Mouse (Mus musculus): ENCODE results near the gene Rnf43.

Gene Rnf43

DNA sequence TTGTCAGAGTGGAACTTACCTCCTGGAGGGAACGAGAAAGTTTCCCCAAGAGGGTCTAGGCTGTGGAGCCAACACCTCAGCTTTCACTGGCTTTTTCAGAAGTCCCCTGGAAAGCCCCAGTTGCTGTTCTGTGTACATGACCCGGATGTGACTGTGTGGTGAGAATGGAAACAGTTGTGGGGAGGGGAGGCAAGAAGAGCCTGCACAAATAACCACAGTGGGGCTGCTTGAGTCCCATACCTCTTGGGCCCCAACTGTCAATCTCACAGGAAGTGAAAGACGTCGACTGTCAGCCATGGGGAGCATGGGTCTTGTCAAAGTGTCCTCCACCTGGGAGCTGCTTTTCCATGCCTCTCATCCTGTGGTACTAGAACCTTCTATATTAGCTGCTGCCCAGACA lies 82.4 kb downstream of the Rnf43 start:
- no peak for DNase-seq (ENCODE audit: low read depth, low spot score)

DNA sequence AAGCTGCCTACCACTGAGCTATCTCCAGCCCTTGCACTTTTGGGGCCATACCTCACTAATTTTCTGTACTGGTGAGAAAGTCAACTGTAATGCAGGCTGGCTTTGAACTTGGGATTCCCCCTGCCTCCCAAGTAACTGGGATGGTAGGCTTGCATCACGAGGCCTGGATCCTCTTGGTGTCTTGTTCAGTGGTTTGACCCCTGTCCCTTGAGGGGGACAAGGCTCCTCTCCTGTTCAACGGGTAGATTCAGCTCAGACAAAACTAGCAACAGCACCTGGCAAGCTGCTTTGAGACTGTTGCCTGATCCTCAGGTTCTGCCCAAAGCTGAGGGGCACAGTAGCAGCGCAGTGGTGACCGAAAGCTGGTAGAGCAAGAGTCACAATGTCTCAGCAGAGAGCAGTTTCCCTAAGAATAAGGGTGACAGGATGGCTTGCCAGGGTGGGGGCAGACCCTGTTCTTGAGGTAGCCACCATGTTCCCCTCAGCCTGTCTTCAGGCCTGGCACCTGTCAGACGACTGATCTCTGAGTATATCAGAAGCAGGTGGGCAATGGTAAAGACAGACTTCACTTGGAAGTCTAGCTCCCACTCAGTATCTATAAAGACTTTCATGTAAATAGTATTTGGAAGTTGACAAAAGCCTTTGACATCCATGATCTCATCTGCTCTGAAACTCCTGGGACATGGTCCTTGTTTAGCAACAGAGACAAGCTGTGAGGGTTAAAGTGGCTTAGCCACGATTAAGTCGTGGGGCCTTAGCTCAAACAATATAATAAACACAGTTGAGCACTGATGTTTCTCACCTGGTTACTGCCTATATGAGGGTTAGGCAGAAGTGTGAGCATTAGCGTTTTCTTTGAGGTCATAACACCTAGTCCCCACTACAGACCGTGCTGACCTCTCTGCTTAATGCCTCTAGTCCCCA lies 83.4 kb downstream of the Rnf43 start:
- no peak for DNase-seq (ENCODE audit: low read depth, low spot score)

DNA sequence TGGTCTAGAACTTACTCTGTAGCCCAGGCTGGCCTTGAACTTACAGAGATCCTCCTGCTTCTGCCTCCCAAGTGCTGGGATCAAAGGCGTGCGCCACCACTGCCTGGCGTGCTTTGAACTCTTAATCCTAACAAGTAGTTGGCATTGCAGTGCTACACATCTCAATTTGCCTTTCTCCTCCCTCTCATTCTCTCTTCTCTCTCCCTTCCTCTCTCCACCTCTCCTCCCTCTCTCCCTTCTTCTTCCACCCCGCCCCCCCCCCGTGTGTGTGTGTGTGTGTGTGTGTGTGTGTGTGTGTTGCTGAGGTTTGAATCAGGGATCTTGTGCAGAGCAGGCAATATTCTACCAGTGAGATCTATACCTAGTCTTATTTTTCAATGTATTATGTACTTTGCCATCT lies 84.8 kb downstream of the Rnf43 start:
- DNase-seq (ENCODE audit: low read depth, low spot score) = no peak

- DNase-seq (ENCODE audit: low read depth, low spot score) = no peak
These were observed 85.2 kb downstream of the Rnf43 start for GRCm38 (mm10) chr11:87747716-87748115.

GRCm38 (mm10) chr11:87748132-87749119 lies 85.9 kb downstream of the Rnf43 start:
- DNase-seq (ENCODE audit: low read depth, low spot score) = peak; percentile 83

GRCm38 (mm10) chr11:87749192-87750042 lies 86.9 kb downstream of the Rnf43 start:
- peak; percentile 89 for DNase-seq (ENCODE audit: low read depth, low spot score)

DNA sequence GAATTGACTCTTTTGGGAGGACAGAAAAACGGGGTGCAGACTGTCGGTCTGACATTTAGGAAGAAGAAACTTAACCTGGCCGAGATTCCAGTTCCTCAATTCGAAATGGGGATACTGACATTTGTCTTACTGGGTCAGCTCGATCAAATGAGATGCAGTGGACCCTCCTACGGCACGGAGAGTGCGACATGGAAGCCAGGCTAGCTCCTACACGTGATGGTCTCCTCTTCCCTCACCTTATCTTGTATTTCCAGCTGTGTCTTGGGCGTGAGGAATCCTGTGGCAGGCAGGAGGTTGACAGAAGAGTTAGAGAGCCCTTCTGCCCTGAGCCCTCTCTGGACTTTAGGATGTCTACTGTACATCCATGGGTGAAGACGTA lies 87.5 kb downstream of the Rnf43 start:
- no peak for DNase-seq (ENCODE audit: low read depth, low spot score)

DNA sequence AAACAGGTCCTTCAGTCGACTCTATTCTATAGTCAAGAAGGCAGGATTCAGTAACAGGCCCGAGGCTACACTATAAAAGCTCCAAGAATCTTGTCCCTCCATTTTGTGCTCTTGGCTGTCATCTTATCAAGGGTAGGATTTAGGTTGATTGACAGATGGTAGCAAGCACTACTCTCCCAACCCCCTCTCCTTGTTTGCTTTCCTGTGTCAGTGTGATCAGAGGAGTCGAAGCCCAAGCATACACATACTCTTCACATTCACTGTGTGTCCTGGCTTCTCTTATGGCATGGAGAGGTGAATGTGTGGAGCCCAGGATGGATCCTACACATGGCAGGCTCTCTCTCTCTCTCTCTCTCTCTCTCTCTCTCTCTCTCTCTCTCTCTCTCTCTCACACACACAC lies 88.0 kb downstream of the Rnf43 start:
- no peak for DNase-seq (ENCODE audit: low read depth, low spot score)

- DNase-seq (ENCODE audit: low read depth, low spot score) = no peak
These were observed 88.5 kb downstream of the Rnf43 start for GRCm38 (mm10) chr11:87751031-87751430.

DNA sequence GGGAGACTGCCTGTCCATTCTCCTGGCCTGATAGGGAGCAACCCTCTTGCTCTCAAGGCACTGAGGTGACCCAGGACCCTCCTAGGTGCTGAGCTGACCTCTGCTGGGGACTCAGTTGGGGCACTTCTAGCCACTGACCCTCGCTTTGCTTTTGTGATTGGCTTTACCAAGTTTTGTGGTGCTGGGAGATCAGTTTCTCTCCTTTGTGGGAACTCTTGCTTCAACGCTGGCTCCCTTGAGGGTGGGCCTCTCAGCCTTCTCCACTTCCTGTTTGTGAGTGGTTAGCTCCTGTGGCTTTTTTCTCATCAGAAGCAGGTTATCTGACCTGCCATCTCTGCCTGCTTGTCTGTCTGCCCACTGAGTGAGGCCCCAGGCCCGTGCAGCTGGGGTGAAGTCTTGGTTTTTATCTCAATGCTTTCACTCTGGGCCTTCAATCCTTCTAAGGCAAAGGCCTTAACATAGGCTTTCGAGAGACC lies 89.0 kb downstream of the Rnf43 start:
- no peak for DNase-seq (ENCODE audit: low read depth, low spot score)

DNA sequence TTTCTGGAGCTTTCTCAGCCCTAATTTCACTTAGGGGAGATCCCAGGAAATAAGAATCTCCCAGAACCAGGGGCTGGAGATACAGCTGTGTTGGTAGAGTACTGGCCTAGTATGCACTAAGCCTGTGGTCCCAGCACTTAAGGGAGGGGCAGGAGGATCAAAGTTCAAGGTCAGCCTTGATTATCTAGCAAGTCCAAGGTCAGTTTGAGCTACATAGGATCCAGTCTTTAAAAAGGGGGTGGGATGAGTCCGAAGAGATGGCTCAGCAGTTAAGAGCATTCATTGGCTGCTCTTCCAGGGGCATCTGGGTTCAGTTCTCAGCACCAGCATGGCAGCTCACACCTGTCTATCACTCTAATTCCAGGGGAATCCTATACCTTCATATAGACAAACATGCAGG lies 89.8 kb downstream of the Rnf43 start:
- peak; percentile 73 for DNase-seq (ENCODE audit: low read depth, low spot score)

DNA sequence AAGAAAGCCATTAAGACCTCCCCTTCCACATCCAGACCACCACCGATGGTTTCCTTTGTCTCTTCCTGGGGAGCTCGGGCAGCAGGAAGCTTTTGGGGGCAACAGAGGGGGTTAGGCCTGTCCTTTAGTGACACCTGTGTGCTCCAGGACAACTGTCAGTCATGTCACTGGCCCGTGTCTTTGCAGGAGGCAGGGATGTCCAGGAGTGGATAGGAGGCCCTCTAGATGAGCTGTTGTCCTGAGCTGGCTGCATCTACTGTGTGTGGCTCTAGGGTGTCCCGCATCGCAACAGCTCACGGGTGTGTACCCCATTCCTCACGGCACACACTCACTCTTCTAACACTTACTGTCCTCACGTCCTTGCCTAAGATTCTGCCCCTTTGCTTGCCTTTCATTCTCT lies 90.7 kb downstream of the Rnf43 start:
- no peak for DNase-seq (ENCODE audit: low read depth, low spot score)

DNA sequence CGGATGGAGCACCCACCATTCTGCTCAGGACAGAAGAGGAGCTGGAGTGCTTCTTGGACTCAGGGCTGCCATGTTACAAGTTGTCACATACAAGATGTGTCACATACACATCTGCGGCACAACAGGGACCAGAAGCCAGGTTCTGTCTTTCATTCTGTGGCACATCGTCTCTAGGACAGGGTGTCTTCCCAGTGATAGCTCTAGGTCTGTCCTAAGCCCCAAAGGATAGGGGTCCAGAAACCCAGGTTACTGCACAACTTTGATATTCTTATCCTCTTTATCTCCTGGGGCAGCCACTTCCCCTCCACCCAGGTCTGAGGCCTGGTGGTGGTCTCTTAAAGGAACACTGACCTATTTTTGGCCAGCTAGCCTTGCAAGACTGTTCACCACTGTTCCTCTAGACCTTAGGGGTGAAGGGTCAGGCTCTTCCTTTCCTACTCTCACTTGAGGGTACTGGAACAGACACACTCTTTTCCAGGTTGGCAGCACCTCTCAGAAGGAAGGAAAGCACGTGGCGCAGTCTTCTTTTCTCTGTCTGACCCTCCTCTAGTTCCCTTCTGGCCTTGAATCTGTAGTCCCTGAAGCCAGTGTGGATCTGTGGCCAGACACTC lies 91.5 kb downstream of the Rnf43 start:
- DNase-seq (ENCODE audit: low read depth, low spot score) = no peak

DNA sequence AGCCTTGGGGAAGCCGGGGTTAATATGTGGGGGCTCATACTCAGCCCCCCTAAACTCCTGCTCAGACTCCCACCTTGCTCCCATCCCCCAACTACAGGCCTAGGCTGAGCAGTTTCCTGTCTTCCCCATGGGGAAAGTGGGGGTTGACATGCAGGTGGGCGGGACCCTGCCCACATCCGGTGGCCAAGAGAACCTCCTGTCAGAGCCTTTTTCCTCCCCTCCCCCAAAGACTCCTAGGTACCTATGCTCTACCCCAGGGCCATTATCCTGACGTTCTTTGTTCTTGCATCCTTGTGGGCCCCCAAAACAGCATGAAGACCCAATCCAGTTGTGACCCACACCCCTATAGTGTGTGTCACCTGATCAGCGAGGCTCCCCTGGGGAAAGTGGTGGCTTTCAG lies 92.1 kb downstream of the Rnf43 start:
- DNase-seq (ENCODE audit: low read depth, low spot score) = no peak

- no peak for DNase-seq (ENCODE audit: low read depth, low spot score)
These were observed 93.0 kb downstream of the Rnf43 start for GRCm38 (mm10) chr11:87755360-87756017.

DNA sequence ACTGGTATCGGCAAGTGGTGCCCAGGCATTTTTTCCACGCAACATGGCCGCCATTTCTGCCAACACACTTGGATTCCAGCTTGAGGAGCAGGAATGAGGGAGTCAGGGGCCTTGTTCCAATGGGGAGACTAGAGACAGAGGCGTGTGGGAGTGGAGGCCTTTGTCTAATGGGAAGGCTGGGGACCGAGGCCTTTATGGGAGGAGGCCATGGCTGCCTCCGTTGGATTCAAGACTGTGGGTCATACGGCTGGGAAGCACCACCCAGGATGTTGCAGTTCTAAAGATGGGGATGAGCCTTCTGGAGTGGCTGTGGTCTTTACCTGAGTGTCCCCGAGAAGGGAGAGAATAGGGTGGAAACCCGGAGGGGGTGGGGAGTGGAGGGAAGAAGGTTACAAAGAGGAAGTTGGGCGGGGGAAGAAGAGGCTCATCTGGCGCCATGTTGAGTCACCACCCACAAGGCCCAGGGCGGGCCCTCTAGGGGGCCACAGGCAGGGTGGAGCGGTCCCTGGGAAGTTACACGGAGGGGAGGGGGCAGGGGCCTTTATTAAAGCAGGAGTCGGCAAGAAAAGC lies 93.8 kb downstream of the Rnf43 start:
- DNase-seq (ENCODE audit: low read depth, low spot score) = no peak

DNA sequence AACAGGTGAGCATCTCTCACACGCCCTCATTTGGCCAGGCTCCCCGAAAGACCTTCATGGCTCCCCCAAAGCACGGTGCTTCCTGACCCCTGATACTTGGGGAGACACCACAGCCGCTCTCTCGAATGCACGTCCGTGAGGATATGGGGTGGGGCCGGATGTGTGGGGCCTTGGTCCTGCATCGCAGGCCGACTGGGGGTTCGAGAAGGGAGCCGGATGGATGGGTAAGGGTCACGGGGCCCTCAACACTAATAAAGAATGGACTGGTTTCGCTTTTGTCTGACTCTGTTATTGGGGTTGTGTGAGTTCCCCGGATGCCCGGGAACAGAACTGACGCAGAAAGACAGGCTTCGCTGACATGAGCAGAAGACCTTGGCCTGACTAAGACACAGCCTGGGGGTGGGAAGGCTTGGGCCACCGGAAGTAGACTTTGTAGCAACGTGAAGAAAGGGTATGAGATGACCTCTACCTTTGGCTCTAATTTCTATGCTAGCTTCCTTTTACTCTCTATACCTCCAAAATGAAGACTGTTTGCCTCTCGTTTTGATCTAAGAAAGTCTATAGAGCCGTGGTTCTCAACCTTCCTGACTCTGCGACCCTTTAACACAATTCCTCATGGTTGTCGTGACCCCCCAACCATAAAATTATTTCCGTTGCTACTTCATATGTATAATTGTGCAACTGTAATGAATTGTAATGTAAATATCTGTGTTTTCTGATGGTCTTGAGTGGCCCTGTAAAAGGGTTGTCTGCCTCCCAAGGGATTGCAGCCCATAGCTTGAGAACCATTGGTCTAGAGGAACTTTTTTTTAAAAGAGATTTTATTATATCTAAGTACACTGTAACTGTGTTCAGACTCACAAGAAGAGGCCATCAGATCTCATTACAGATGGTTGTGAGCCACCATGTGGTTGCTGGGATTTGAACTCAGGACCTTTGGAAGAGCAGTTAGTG lies 94.8 kb downstream of the Rnf43 start:
- no peak for DNase-seq (ENCODE audit: low read depth, low spot score)

DNA sequence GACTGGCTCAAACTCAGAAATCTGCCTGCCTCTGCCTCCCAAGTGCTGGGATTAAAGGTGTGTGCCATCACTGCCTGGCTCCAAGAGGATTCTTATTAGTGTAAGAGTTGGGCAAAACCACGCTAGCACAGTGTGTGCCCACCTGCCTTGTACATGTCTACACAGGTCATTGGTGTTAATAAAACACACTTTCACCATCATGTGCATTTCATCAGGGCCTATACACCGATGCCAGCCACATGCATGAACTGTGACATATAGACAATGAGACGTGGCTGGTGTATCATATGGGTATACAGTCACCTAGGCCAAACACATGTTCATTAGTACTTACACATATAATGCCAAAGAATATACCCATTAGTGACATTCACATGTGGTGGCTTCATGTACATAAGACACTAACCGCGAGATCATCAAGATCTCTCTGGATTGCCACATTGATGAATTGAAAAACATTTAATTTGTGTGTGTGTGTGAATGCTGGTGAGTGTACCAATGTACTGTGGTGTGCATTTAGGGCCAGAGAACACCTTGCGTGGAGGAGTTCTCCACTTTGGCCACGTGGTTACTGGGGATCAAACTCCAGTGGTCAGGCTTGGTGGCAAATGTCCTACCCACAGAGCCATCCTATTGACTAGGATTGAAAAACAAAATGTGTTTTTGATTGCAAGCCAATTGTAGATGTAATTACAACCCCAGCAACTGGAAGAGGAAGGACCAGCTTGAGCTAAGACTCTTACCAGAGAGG lies 95.8 kb downstream of the Rnf43 start:
- DNase-seq (ENCODE audit: low read depth, low spot score) = no peak

All from ES-CJ7 (cell line).